Mouse (Mus musculus) spleen, adult 2 months (tissue): Measurements from ENCODE around the gene Ccdc22.

Experiments
- CTCF ChIP-seq: fragments of 200-500 bp; IDR thresholded peaks from 2 replicates; pipeline ENCODE4 v1.5.1; 2011; ENCODE audit warnings: mild to moderate bottlenecking, inconsistent platforms; ENCODE audit not compliant: insufficient read depth, insufficient read length, insufficient replicate concordance; ENCODE audit errors: extremely low read depth
- POLR2A ChIP-seq: fragments of 200-500 bp; IDR thresholded peaks from 2 replicates; pipeline ENCODE4 v1.6.1; 2011; ENCODE audit warnings: low read depth, low read length, inconsistent platforms

DNA sequence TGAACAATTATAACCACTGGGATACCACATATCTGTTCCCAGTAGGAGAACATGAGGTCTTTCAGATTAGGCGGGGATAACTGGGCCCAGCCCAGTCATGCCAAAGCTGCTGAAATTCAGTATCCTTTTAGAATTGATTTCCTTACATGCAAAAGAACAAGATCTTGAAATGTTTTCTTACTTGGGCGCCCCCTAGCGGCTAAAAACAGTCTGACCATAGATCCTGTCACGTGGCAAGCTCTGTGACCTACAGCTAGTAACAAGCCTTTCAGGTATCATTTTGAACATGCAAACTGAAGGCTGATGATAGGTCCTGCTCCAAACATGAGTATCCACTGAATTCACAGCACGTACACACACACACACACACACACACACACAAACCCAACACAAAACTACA lies 40.0 kb upstream of the Ccdc22 start:
- TF ChIP-seq CTCF (peak; percentile 7; the same call in 1 of the 2 replicates), POLR2A (no peak)
